Mouse (Mus musculus): Measurements from ENCODE around the gene Nans. TPM values are rescaled to one million over a fixed set of nuclear protein-coding genes. Genes with fewer than 3 reads are reported as not detected.

Gene Nans
- polyA plus RNA-seq, 1 experiment from 2014 or later = 81.3 TPM

- no peak for ATAC-seq
- Histone ChIP-seq H3K4me1 (replicated peaks; ENCODE audit: control insufficient read depth, insufficient read depth, low read length) (no peaks in the 10 kb centered on the region), H3K36me3 (ENCODE audit: control insufficient read depth, insufficient read depth) (peaks cover 55% of the 10 kb centered on the region), H3K4me2 (replicated peaks; ENCODE audit: low read depth) (no peak overlapping the region), H3K27ac (ENCODE audit: low read depth, low read length) (no peak overlapping the region), H3K9me3 (ENCODE audit: control insufficient read depth) (no peaks in the 10 kb centered on the region), H3K4me3 (ENCODE audit: low read depth, low read length) (no peak overlapping the region), H3K9ac (ENCODE audit: low read depth, low read length) (no peak overlapping the region), H3K27me3 (replicated peaks; ENCODE audit: control insufficient read depth, insufficient read depth, low read length) (no peaks in the 10 kb centered on the region)
- WGBS = 91% methylated on average over 5 of the region's 5 CpGs
- no peak for TF ChIP-seq CTCF (IDR thresholded peaks at IDR 0.05; ENCODE audit: low read depth)
These were observed 13.9 kb upstream of the Nans start for GRCm38 (mm10) chr4:46475101-46475500.

- TF ChIP-seq CTCF (IDR thresholded peaks at IDR 0.05; ENCODE audit: low read depth) = no peak
- Histone ChIP-seq H3K9me3 (ENCODE audit: control insufficient read depth) (no peaks in the 10 kb centered on the region), H3K4me2 (replicated peaks; ENCODE audit: low read depth) (no peak overlapping the region), H3K27me3 (replicated peaks; ENCODE audit: control insufficient read depth, insufficient read depth, low read length) (no peaks in the 10 kb centered on the region), H3K4me3 (ENCODE audit: low read depth, low read length) (no peak overlapping the region), H3K4me1 (replicated peaks; ENCODE audit: control insufficient read depth, insufficient read depth, low read length) (no peaks in the 10 kb centered on the region), H3K9ac (ENCODE audit: low read depth, low read length) (no peak overlapping the region), H3K27ac (ENCODE audit: low read depth, low read length) (no peak overlapping the region), H3K36me3 (ENCODE audit: control insufficient read depth, insufficient read depth) (peaks cover 20% of the 10 kb centered on the region)
- 98% methylated on average over 2 of the region's 2 CpGs for WGBS
- ATAC-seq = no peak
These were observed 10.0 kb upstream of the Nans start for GRCm38 (mm10) chr4:46479081-46479480.

GRCm38 (mm10) chr4:46485696-46486417 lies 3.2 kb upstream of the Nans start:
- Histone ChIP-seq H3K9ac (ENCODE audit: low read depth, low read length) (no peak overlapping the region), H3K27ac (ENCODE audit: low read depth, low read length) (peak overlapping the region; percentile 35; the same call in 1 of the 2 replicates), H3K4me3 (ENCODE audit: low read depth, low read length) (no peak overlapping the region)

GRCm38 (mm10) chr4:46487348-46487747 lies 1.7 kb upstream of the Nans start:
- Histone ChIP-seq H3K9me3 (ENCODE audit: control insufficient read depth) (no peaks in the 10 kb centered on the region), H3K27ac (ENCODE audit: low read depth, low read length) (no peak overlapping the region), H3K9ac (ENCODE audit: low read depth, low read length) (no peak overlapping the region), H3K4me1 (replicated peaks; ENCODE audit: control insufficient read depth, insufficient read depth, low read length) (no peaks in the 10 kb centered on the region; the same call in 1 of the 2 replicates), H3K4me2 (replicated peaks; ENCODE audit: low read depth) (no peak overlapping the region), H3K4me3 (ENCODE audit: low read depth, low read length) (no peak overlapping the region), H3K36me3 (ENCODE audit: control insufficient read depth, insufficient read depth) (0 out of 2 replicates have a peak, but pooled peaks cover under 1% of the 10 kb centered on the region), H3K27me3 (replicated peaks; ENCODE audit: control insufficient read depth, insufficient read depth, low read length) (no peaks in the 10 kb centered on the region)
- no peak for ATAC-seq
- TF ChIP-seq CTCF (IDR thresholded peaks at IDR 0.05; ENCODE audit: low read depth) = no peak
- WGBS = 90% methylated on average over 5 of the region's 5 CpGs

More at GRCm38 (mm10) chr4:46485696-46486417, 3.2 kb upstream of the Nans start:
- Histone ChIP-seq H3K4me2 (replicated peaks; ENCODE audit: low read depth) (no peak overlapping the region), H3K9me3 (ENCODE audit: control insufficient read depth) (no peaks in the 10 kb centered on the region), H3K4me1 (replicated peaks; ENCODE audit: control insufficient read depth, insufficient read depth, low read length) (no peaks in the 10 kb centered on the region; the same call in 1 of the 2 replicates), H3K27me3 (replicated peaks; ENCODE audit: control insufficient read depth, insufficient read depth, low read length) (no peaks in the 10 kb centered on the region), H3K36me3 (ENCODE audit: control insufficient read depth, insufficient read depth) (no peaks in the 10 kb centered on the region)
- TF ChIP-seq CTCF (IDR thresholded peaks at IDR 0.05; ENCODE audit: low read depth) = no peak
- ATAC-seq = no peak
- WGBS = 41% methylated on average over 14 of the region's 14 CpGs

- Histone ChIP-seq H3K4me3 (ENCODE audit: low read depth, low read length) (no peak overlapping the region), H3K27ac (ENCODE audit: low read depth, low read length) (no peak overlapping the region), H3K27me3 (replicated peaks; ENCODE audit: control insufficient read depth, insufficient read depth, low read length) (no peaks in the 10 kb centered on the region), H3K4me1 (replicated peaks; ENCODE audit: control insufficient read depth, insufficient read depth, low read length) (no peaks in the 10 kb centered on the region; the same call in 1 of the 2 replicates), H3K36me3 (ENCODE audit: control insufficient read depth, insufficient read depth) (peaks cover 29% of the 10 kb centered on the region; the same call in 1 of the 2 replicates), H3K4me2 (replicated peaks; ENCODE audit: low read depth) (no peak overlapping the region), H3K9ac (ENCODE audit: low read depth, low read length) (no peak overlapping the region), H3K9me3 (ENCODE audit: control insufficient read depth) (no peaks in the 10 kb centered on the region)
- 96% methylated on average over 6 of the region's 6 CpGs for WGBS
- ATAC-seq = no peak
- no peak for TF ChIP-seq CTCF (IDR thresholded peaks at IDR 0.05; ENCODE audit: low read depth)
These were observed 4.0 kb downstream of the Nans start for GRCm38 (mm10) chr4:46493071-46493470.

- H3K9ac ChIP-seq (ENCODE audit: low read depth, low read length) = no peak overlapping the region
- H3K9me3 ChIP-seq (ENCODE audit: control insufficient read depth) = no peaks in the 10 kb centered on the region
- no peak overlapping the region for H3K4me3 ChIP-seq (ENCODE audit: low read depth, low read length)
- no peak overlapping the region; the same call in 1 of the 2 replicates for H3K4me2 ChIP-seq (replicated peaks; ENCODE audit: low read depth)
- H3K27ac ChIP-seq (ENCODE audit: low read depth, low read length) = peak overlapping the region; percentile 61
- ATAC-seq = peak; percentile 82
- WGBS = 32% methylated on average over 12 of the region's 12 CpGs
- TF ChIP-seq CTCF (IDR thresholded peaks at IDR 0.05; ENCODE audit: low read depth) = no peak
- H3K4me1 ChIP-seq (replicated peaks; ENCODE audit: control insufficient read depth, insufficient read depth, low read length) = peaks cover 3% of the 10 kb centered on the region
- H3K27me3 ChIP-seq (replicated peaks; ENCODE audit: control insufficient read depth, insufficient read depth, low read length) = no peaks in the 10 kb centered on the region
- peaks cover 43% of the 10 kb centered on the region for H3K36me3 ChIP-seq (ENCODE audit: control insufficient read depth, insufficient read depth)
These were observed 6.5 kb downstream of the Nans start for GRCm38 (mm10) chr4:46495543-46495942.

Measured in intestine, postnatal 0 days (tissue).